ENCODE assay signal across 23 mouse cellular contexts in genomic region chr11:81370426-81370810, GRCm38 (mm10).
DNase-seq lines count a peak whose midpoint lies in the region; ATAC-seq and TF ChIP-seq lines count a peak whose summit lies in the region.
"Had no signal": no experiment of that assay in that cellular context is flagged by ENCODE, and none has a peak within 500 bp of the region (broad histone marks: within the 10 kb centered on the region; RNA-seq: fewer than 3 reads in every experiment).

No protein-coding gene starts in this region.

- H3K36me3 ChIP-seq in hindbrain, embryonic 10.5 days = no peaks in the 10 kb centered on the region
- H3K36me3 ChIP-seq in hindbrain, embryonic 13.5 days = no peaks in the 10 kb centered on the region
- no peaks in the 10 kb centered on the region for H3K36me3 ChIP-seq in midbrain, embryonic 10.5 days
- no peaks in the 10 kb centered on the region for H3K36me3 ChIP-seq in midbrain, embryonic 16.5 days (ENCODE audit: control insufficient read depth, insufficient read depth, low read length)
- H3K36me3 ChIP-seq in limb, embryonic 11.5 days (ENCODE audit: control insufficient read depth, insufficient read depth, low read length) = no peaks in the 10 kb centered on the region
- H3K36me3 ChIP-seq: hindbrain, embryonic 15.5 days; limb, embryonic 15.5 days; liver, embryonic 13.5 days; stomach, embryonic 15.5 days had no signal

- no peak for ATAC-seq in hindbrain, embryonic 13.5 days (ENCODE audit: low FRiP score)
- no peak for ATAC-seq in midbrain, embryonic 16.5 days
- no peak for ATAC-seq in limb, embryonic 11.5 days (ENCODE audit: insufficient number of reproducible peaks, low FRiP score, low TSS enrichment, low read depth)
- ATAC-seq: activated CD4-positive, CD25-positive, alpha-beta regulatory T cell, adult 4 months; lung, postnatal 0 days had no signal

- peaks cover 3% of the 10 kb centered on the region; the same call in 1 of the 2 replicates for H3K27me3 ChIP-seq in hindbrain, embryonic 10.5 days (ENCODE audit: insufficient read depth, poor library complexity, severe bottlenecking)
- H3K27me3 ChIP-seq in hindbrain, embryonic 13.5 days = no peaks in the 10 kb centered on the region; the same call in 1 of the 2 replicates
- no peaks in the 10 kb centered on the region for H3K27me3 ChIP-seq in midbrain, embryonic 10.5 days (ENCODE audit: low read depth, poor library complexity, severe bottlenecking)
- no peaks in the 10 kb centered on the region for H3K27me3 ChIP-seq in midbrain, embryonic 16.5 days (ENCODE audit: control insufficient read depth, insufficient read depth, low read depth, low read length)
- H3K27me3 ChIP-seq in limb, embryonic 11.5 days (ENCODE audit: control insufficient read depth, insufficient read depth, low read length) = no peaks in the 10 kb centered on the region
- H3K27me3 ChIP-seq: hindbrain, embryonic 15.5 days; limb, embryonic 15.5 days; liver, embryonic 13.5 days; stomach, embryonic 15.5 days had no signal

- no peak overlapping the region for H3K4me2 ChIP-seq in hindbrain, embryonic 13.5 days
- no peak overlapping the region for H3K4me2 ChIP-seq in midbrain, embryonic 16.5 days (ENCODE audit: low read length)
- H3K4me2 ChIP-seq in limb, embryonic 11.5 days (ENCODE audit: low read depth, severe bottlenecking) = no peak overlapping the region
- H3K4me2 ChIP-seq: heart, embryonic 11.5 days; hindbrain, embryonic 15.5 days; limb, embryonic 15.5 days; liver, embryonic 13.5 days; stomach, embryonic 15.5 days had no signal

- no peak overlapping the region for H3K4me3 ChIP-seq in hindbrain, embryonic 10.5 days
- no peak overlapping the region for H3K4me3 ChIP-seq in hindbrain, embryonic 13.5 days
- H3K4me3 ChIP-seq in midbrain, embryonic 10.5 days = no peak overlapping the region
- no peak overlapping the region for H3K4me3 ChIP-seq in midbrain, embryonic 16.5 days (ENCODE audit: low read depth, low read length)
- H3K4me3 ChIP-seq in limb, embryonic 11.5 days (ENCODE audit: low read depth, low read length) = no peak overlapping the region
- H3K4me3 ChIP-seq: hindbrain, embryonic 15.5 days; limb, embryonic 15.5 days; liver, embryonic 13.5 days; stomach, embryonic 15.5 days had no signal

- H3K9me3 ChIP-seq in hindbrain, embryonic 10.5 days = no peaks in the 10 kb centered on the region
- H3K9me3 ChIP-seq in hindbrain, embryonic 13.5 days = no peaks in the 10 kb centered on the region
- no peaks in the 10 kb centered on the region for H3K9me3 ChIP-seq in midbrain, embryonic 10.5 days (replicated peaks)
- H3K9me3 ChIP-seq in midbrain, embryonic 16.5 days (replicated peaks; ENCODE audit: control insufficient read depth, low read length, poor library complexity, severe bottlenecking) = no peaks in the 10 kb centered on the region
- no peaks in the 10 kb centered on the region for H3K9me3 ChIP-seq in limb, embryonic 11.5 days (ENCODE audit: control insufficient read depth, low read length)
- H3K9me3 ChIP-seq: hindbrain, embryonic 15.5 days; limb, embryonic 15.5 days; liver, embryonic 13.5 days; stomach, embryonic 15.5 days had no signal

- no peak for TF ChIP-seq CTCF in brain, embryonic 14.5 days (IDR thresholded peaks at IDR 0.05; ENCODE audit: borderline replicate concordance, extremely low read depth, insufficient read depth, insufficient read length)

- no peak for TF ChIP-seq POLR2A in brain, embryonic 14.5 days (IDR thresholded peaks at IDR 0.05; ENCODE audit: borderline replicate concordance, extremely low read depth, insufficient read depth, insufficient read length, poor library complexity, severe bottlenecking)

- peak overlapping the region; percentile 62 for H3K27ac ChIP-seq in hindbrain, embryonic 10.5 days
- no peak overlapping the region; the same call in 1 of the 2 replicates for H3K27ac ChIP-seq in hindbrain, embryonic 13.5 days
- peak overlapping the region; percentile 46; the same call in 1 of the 2 replicates for H3K27ac ChIP-seq in midbrain, embryonic 10.5 days (replicated peaks)
- H3K27ac ChIP-seq in midbrain, embryonic 16.5 days (ENCODE audit: low read length) = no peak overlapping the region
- 0 out of 2 replicates have a peak overlapping the region, but pooled peaks have one; percentile 21 for H3K27ac ChIP-seq in limb, embryonic 11.5 days (replicated peaks; ENCODE audit: low read depth, low read length)
- H3K27ac ChIP-seq: hindbrain, embryonic 15.5 days; limb, embryonic 15.5 days; liver, embryonic 13.5 days; macrophage; stomach, embryonic 15.5 days had no signal

- WGBS in hindbrain, embryonic 10.5 days = 46% methylated on average over 8 of the region's 8 CpGs
- WGBS in hindbrain, embryonic 13.5 days = 46% methylated on average over 8 of the region's 8 CpGs
- WGBS in midbrain, embryonic 10.5 days = 58% methylated on average over 8 of the region's 8 CpGs
- 35% methylated on average over 8 of the region's 8 CpGs for WGBS in midbrain, embryonic 16.5 days
- WGBS in limb, embryonic 11.5 days = 21% methylated on average over 8 of the region's 8 CpGs

- H3K9ac ChIP-seq in hindbrain, embryonic 13.5 days = no peak overlapping the region
- H3K9ac ChIP-seq in midbrain, embryonic 16.5 days (ENCODE audit: low read depth, low read length) = no peak overlapping the region
- H3K9ac ChIP-seq in limb, embryonic 11.5 days (ENCODE audit: low read length) = no peak overlapping the region
- H3K9ac ChIP-seq: hindbrain, embryonic 15.5 days; limb, embryonic 15.5 days; liver, embryonic 13.5 days; stomach, embryonic 15.5 days had no signal

- peaks cover 37% of the 10 kb centered on the region for H3K4me1 ChIP-seq in hindbrain, embryonic 10.5 days (replicated peaks)
- H3K4me1 ChIP-seq in hindbrain, embryonic 13.5 days (replicated peaks) = peaks cover 32% of the 10 kb centered on the region
- peaks cover 38% of the 10 kb centered on the region for H3K4me1 ChIP-seq in midbrain, embryonic 10.5 days
- H3K4me1 ChIP-seq in midbrain, embryonic 16.5 days (ENCODE audit: control insufficient read depth, insufficient read depth, low read length) = peaks cover 8% of the 10 kb centered on the region; the same call in 1 of the 2 replicates
- H3K4me1 ChIP-seq in limb, embryonic 11.5 days (ENCODE audit: control insufficient read depth, insufficient read depth, low read length) = peaks cover 35% of the 10 kb centered on the region
- H3K4me1 ChIP-seq: liver, embryonic 13.5 days; stomach, embryonic 15.5 days had no signal

- DNase-seq in hindbrain, embryonic 10.5 days (ENCODE audit: low spot score) = no peak
- no peak for DNase-seq in midbrain, embryonic 10.5 days (ENCODE audit: low spot score)
- peak; percentile 71 for DNase-seq in brain, embryonic 14.5 days (ENCODE audit: low read depth)
- no peak for DNase-seq in limb, embryonic 11.5 days (ENCODE audit: low spot score)
- DNase-seq in thymus, adult 18-20 months = no peak
- DNase-seq: adrenal gland, adult 2 months; adrenal gland, postnatal 36 days; cerebellum, adult 2 months; cerebellum, postnatal 14 days; gastrocnemius, postnatal 36 days; heart, postnatal 36 days; liver, embryonic 13.5 days; lung, adult 18-20 months; thymus, postnatal 14 days had no signal

Comparison
In these comparisons a context has a peak if more than half of its experiments do, and no peak if none do; other contexts are left out.
1. H3K27ac ChIP-seq: peak in hindbrain, embryonic 10.5 days (single experiment), midbrain, embryonic 10.5 days (single experiment) and limb, embryonic 11.5 days (single experiment); none in hindbrain, embryonic 13.5 days (single experiment) and midbrain, embryonic 16.5 days (single experiment).